Mouse (Mus musculus): ENCODE measurements around the gene Gpnmb. TPM values are rescaled to one million over a fixed set of nuclear protein-coding genes. Genes with fewer than 3 reads are reported as not detected.

The Gpnmb gene
- total and polyA plus RNA-seq, 2 experiments from 2014 or later, result 4.0 to 13.7 TPM

DNA sequence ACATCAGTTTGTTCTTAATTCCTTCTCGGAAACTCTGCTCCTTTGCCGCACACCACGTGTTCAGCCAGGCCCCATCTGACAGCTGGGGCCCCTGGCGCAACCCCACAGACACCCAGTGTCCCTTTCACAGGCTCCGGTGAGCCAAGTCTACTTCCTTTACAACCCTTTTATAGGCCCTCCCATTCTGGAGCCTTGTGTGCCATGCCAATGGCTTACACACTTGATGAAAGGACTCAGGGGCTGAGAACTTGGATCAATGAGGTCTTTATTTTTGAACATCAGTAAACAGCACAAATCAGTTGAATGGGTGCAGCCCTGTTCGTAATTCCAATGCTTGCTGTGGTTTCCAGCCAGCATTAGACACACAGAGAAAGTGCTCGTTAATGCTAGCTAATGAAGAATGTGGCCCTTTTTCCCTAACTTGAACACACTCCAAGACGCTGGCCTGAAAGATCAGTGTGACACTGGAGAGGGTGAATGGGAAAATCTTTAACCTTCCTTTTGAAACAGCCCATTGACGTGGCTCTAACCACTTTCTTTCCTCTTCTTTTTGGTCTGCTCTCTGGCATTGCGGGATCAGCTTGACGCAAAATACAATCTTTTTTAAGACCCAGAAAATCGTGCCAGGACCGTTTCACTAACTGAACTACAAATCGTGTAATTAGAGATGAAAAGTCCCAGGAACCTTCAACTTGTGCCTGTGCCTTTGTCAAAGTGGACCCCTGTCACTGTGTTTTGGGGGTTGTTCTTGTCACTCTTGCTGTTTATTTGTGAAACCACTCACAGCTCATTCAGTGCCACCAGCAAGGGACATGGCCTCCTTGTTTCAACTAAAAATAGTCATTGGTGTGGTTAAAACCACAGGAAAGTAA is 15.0 kb upstream of the Gpnmb start:
- TF ChIP-seq EP300 (IDR thresholded peaks at IDR 0.05; ENCODE audit: low read depth), result no peak
- no peak for TF ChIP-seq CTCF (IDR thresholded peaks at IDR 0.05; ENCODE audit: low read depth)
- H3K27ac ChIP-seq (ENCODE audit: low read depth), result no peak overlapping the region
- no peaks in the 10 kb centered on the region for H3K27me3 ChIP-seq (ENCODE audit: control insufficient read depth, insufficient read depth, low read length)
- no peak for DNase-seq (ENCODE audit: low spot score)
- no peaks in the 10 kb centered on the region for H3K4me1 ChIP-seq (ENCODE audit: control insufficient read depth, insufficient read depth)
- H3K9me3 ChIP-seq (replicated peaks; ENCODE audit: control insufficient read depth, low read length), result no peaks in the 10 kb centered on the region
- H3K4me3 ChIP-seq (ENCODE audit: low read depth, low read length), result no peak overlapping the region
- no peaks in the 10 kb centered on the region for H3K36me3 ChIP-seq (replicated peaks; ENCODE audit: control insufficient read depth, insufficient read depth, low read length)
- ATAC-seq (ENCODE audit: insufficient read depth, low read depth), result no peak
- H3K4me2 ChIP-seq (ENCODE audit: low read depth, low read length), result no peak overlapping the region
- 73% methylated on average over 14 of the region's 14 CpGs for WGBS
- no peak overlapping the region for H3K9ac ChIP-seq (replicated peaks; ENCODE audit: low read depth, low read length)

DNA sequence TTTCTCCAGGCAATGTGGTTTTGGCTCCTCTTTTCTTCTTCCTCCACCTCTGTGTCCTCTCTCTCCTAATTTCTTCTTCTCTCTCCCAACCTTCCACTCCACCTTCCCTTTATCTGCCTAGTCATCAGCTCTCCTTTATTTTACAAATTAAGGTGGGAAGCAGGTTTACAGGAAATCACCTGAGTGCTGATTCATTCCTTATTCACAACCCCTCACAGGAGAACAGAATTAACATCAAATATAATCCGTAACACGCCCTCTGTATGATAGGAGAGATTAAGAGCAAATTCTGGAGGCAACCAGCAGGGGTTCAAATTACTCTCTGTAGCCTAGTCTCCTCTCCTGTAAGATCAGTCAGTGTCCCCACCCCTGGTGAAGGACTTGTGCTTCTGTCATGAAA is 14.0 kb upstream of the Gpnmb start:
- Histone ChIP-seq H3K4me2 (ENCODE audit: low read depth, low read length) (no peak overlapping the region), H3K9ac (replicated peaks; ENCODE audit: low read depth, low read length) (no peak overlapping the region), H3K36me3 (replicated peaks; ENCODE audit: control insufficient read depth, insufficient read depth, low read length) (no peaks in the 10 kb centered on the region), H3K9me3 (replicated peaks; ENCODE audit: control insufficient read depth, low read length) (no peaks in the 10 kb centered on the region), H3K27me3 (ENCODE audit: control insufficient read depth, insufficient read depth, low read length) (no peaks in the 10 kb centered on the region), H3K4me3 (ENCODE audit: low read depth, low read length) (no peak overlapping the region), H3K4me1 (ENCODE audit: control insufficient read depth, insufficient read depth) (no peaks in the 10 kb centered on the region), H3K27ac (ENCODE audit: low read depth) (no peak overlapping the region)
- ATAC-seq (ENCODE audit: insufficient read depth, low read depth), result no peak
- no peak for DNase-seq (ENCODE audit: low spot score)
- 84% methylated on average over 2 of the region's 2 CpGs for WGBS
- TF ChIP-seq CTCF (IDR thresholded peaks at IDR 0.05; ENCODE audit: low read depth), result no peak
- TF ChIP-seq EP300 (IDR thresholded peaks at IDR 0.05; ENCODE audit: low read depth), result no peak

- Histone ChIP-seq H3K9me3 (replicated peaks; ENCODE audit: control insufficient read depth, low read length) (no peaks in the 10 kb centered on the region), H3K4me1 (ENCODE audit: control insufficient read depth, insufficient read depth) (no peaks in the 10 kb centered on the region), H3K27ac (ENCODE audit: low read depth) (no peak overlapping the region), H3K4me3 (ENCODE audit: low read depth, low read length) (no peak overlapping the region), H3K9ac (replicated peaks; ENCODE audit: low read depth, low read length) (no peak overlapping the region), H3K27me3 (ENCODE audit: control insufficient read depth, insufficient read depth, low read length) (no peaks in the 10 kb centered on the region), H3K4me2 (ENCODE audit: low read depth, low read length) (no peak overlapping the region), H3K36me3 (replicated peaks; ENCODE audit: control insufficient read depth, insufficient read depth, low read length) (no peaks in the 10 kb centered on the region)
- TF ChIP-seq EP300 (IDR thresholded peaks at IDR 0.05; ENCODE audit: low read depth) (no peak), CTCF (IDR thresholded peaks at IDR 0.05; ENCODE audit: low read depth) (no peak)
- ATAC-seq (ENCODE audit: insufficient read depth, low read depth), result no peak
- no peak for DNase-seq (ENCODE audit: low spot score)
- WGBS, result 63% methylated on average over 10 of the region's 10 CpGs
These were observed 13.0 kb upstream of the Gpnmb start for GRCm38 (mm10) chr6:49023315-49023714.

- ATAC-seq (ENCODE audit: insufficient read depth, low read depth), result no peak
- 83% methylated on average over 7 of the region's 7 CpGs for WGBS
- H3K9ac ChIP-seq (replicated peaks; ENCODE audit: low read depth, low read length), result no peak overlapping the region
These were observed 11.1 kb upstream of the Gpnmb start for GRCm38 (mm10) chr6:49025290-49025689.

DNA sequence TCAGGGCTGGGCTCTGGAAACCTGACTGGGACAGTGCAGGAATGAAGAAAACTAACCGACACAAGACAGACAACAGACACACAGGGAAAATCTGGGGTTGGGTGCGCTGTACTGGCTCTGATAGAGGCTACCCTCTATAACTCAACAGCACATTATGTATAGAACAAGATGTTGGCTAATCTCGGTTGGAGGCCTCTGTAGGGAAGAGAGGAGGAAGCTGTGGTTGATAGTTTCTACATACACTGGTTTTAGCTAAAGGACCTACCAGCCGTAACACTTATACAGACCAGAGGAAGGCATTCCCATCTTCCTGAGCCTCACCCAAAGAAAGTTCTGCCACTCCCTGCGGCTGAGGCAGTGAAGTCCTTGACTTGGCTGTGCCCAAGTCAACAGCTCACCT is 9.8 kb upstream of the Gpnmb start:
- no peak overlapping the region for H3K4me2 ChIP-seq (ENCODE audit: low read depth, low read length)
- H3K9me3 ChIP-seq (replicated peaks; ENCODE audit: control insufficient read depth, low read length), result no peaks in the 10 kb centered on the region
- TF ChIP-seq EP300 (IDR thresholded peaks at IDR 0.05; ENCODE audit: low read depth), result no peak
- no peak for TF ChIP-seq CTCF (IDR thresholded peaks at IDR 0.05; ENCODE audit: low read depth)
- H3K36me3 ChIP-seq (replicated peaks; ENCODE audit: control insufficient read depth, insufficient read depth, low read length), result no peaks in the 10 kb centered on the region
- no peak overlapping the region for H3K27ac ChIP-seq (ENCODE audit: low read depth)
- DNase-seq (ENCODE audit: low spot score), result no peak
- H3K9ac ChIP-seq (replicated peaks; ENCODE audit: low read depth, low read length), result no peak overlapping the region
- no peaks in the 10 kb centered on the region for H3K4me1 ChIP-seq (ENCODE audit: control insufficient read depth, insufficient read depth)
- whole genome bisulfite sequencing, result 71% methylated on average over 5 of the region's 5 CpGs
- no peak for ATAC-seq (ENCODE audit: insufficient read depth, low read depth)
- no peak overlapping the region for H3K4me3 ChIP-seq (ENCODE audit: low read depth, low read length)
- H3K27me3 ChIP-seq (ENCODE audit: control insufficient read depth, insufficient read depth, low read length), result no peaks in the 10 kb centered on the region

More at GRCm38 (mm10) chr6:49025290-49025689, 11.1 kb upstream of the Gpnmb start:
- Histone ChIP-seq H3K27me3 (ENCODE audit: control insufficient read depth, insufficient read depth, low read length) (no peaks in the 10 kb centered on the region), H3K4me2 (ENCODE audit: low read depth, low read length) (no peak overlapping the region), H3K4me3 (ENCODE audit: low read depth, low read length) (no peak overlapping the region), H3K27ac (ENCODE audit: low read depth) (no peak overlapping the region), H3K36me3 (replicated peaks; ENCODE audit: control insufficient read depth, insufficient read depth, low read length) (no peaks in the 10 kb centered on the region), H3K9me3 (replicated peaks; ENCODE audit: control insufficient read depth, low read length) (no peaks in the 10 kb centered on the region), H3K4me1 (ENCODE audit: control insufficient read depth, insufficient read depth) (no peaks in the 10 kb centered on the region)
- TF ChIP-seq CTCF (IDR thresholded peaks at IDR 0.05; ENCODE audit: low read depth) (no peak), EP300 (IDR thresholded peaks at IDR 0.05; ENCODE audit: low read depth) (no peak)
- no peak for DNase-seq (ENCODE audit: low spot score)

DNA sequence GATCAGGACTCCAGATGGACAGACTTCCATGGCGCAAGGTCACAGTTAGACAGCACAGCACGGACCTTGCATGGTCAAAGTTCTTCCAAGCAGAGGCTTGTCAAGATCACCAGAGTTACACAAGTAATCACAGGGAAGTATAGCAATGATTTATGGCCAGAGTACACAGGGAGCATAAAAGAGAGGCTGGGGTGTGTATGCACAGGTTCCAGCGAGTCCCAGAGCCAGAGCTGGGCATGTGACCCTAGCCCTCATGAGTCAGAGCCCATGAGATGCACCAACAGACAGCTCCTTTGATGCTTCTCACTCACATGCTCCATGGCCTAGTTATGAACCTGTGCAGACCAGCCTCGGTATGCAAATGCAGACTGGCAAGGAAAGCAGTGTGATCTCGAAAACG is 8.3 kb upstream of the Gpnmb start:
- Histone ChIP-seq H3K9ac (replicated peaks; ENCODE audit: low read depth, low read length) (no peak overlapping the region), H3K36me3 (replicated peaks; ENCODE audit: control insufficient read depth, insufficient read depth, low read length) (no peaks in the 10 kb centered on the region), H3K9me3 (replicated peaks; ENCODE audit: control insufficient read depth, low read length) (no peaks in the 10 kb centered on the region), H3K27me3 (ENCODE audit: control insufficient read depth, insufficient read depth, low read length) (no peaks in the 10 kb centered on the region), H3K4me2 (ENCODE audit: low read depth, low read length) (no peak overlapping the region), H3K4me1 (ENCODE audit: control insufficient read depth, insufficient read depth) (no peaks in the 10 kb centered on the region), H3K4me3 (ENCODE audit: low read depth, low read length) (no peak overlapping the region), H3K27ac (ENCODE audit: low read depth) (no peak overlapping the region)
- WGBS, result 82% methylated on average over 6 of the region's 6 CpGs
- no peak for TF ChIP-seq CTCF (IDR thresholded peaks at IDR 0.05; ENCODE audit: low read depth)
- TF ChIP-seq EP300 (IDR thresholded peaks at IDR 0.05; ENCODE audit: low read depth), result no peak
- ATAC-seq (ENCODE audit: insufficient read depth, low read depth) (no peak), DNase-seq (ENCODE audit: low spot score) (no peak)

All from heart, postnatal 0 days (tissue).